Mouse (Mus musculus): ENCODE measurements around the gene 1700022I11Rik. TPM values are rescaled to one million over a fixed set of nuclear protein-coding genes. Genes with fewer than 3 reads are reported as not detected.

The 1700022I11Rik gene
- polyA plus RNA-seq, 1 experiment from 2014 or later: 0.24 TPM

GRCm38 (mm10) chr4:43002756-43003439 is 33.5 kb downstream of the 1700022I11Rik start:
- H3K4me2 ChIP-seq: no peak overlapping the region
- no peak overlapping the region for H3K27ac ChIP-seq (replicated peaks)
- peaks cover 20% of the 10 kb centered on the region for H3K4me1 ChIP-seq (replicated peaks)
- H3K9ac ChIP-seq: no peak overlapping the region
- no peak overlapping the region for H3K4me3 ChIP-seq (replicated peaks)
- H3K27me3 ChIP-seq: no peaks in the 10 kb centered on the region
- 75% methylated on average over 12 of the region's 12 CpGs for WGBS (ENCODE audit: insufficient replicate concordance)
- H3K9me3 ChIP-seq (replicated peaks): no peaks in the 10 kb centered on the region
- peaks cover 25% of the 10 kb centered on the region for H3K36me3 ChIP-seq (replicated peaks)
- ATAC-seq (ENCODE audit: insufficient read depth): no peak

- no peak for ATAC-seq (ENCODE audit: insufficient read depth)
- no peak overlapping the region for H3K27ac ChIP-seq (replicated peaks)
- H3K4me3 ChIP-seq (replicated peaks): no peak overlapping the region
- peaks cover 29% of the 10 kb centered on the region for H3K36me3 ChIP-seq (replicated peaks)
- 75% methylated on average over 3 of the region's 3 CpGs for WGBS (ENCODE audit: insufficient replicate concordance)
- no peak overlapping the region for H3K9ac ChIP-seq
- H3K27me3 ChIP-seq: no peaks in the 10 kb centered on the region
- H3K9me3 ChIP-seq (replicated peaks): no peaks in the 10 kb centered on the region
- H3K4me1 ChIP-seq (replicated peaks): peaks cover 23% of the 10 kb centered on the region
- no peak overlapping the region for H3K4me2 ChIP-seq
Measured at GRCm38 (mm10) chr4:43004951-43005350, 35.5 kb downstream of the 1700022I11Rik start.

GRCm38 (mm10) chr4:43005765-43006164 is 36.4 kb downstream of the 1700022I11Rik start:
- Histone ChIP-seq H3K4me3 (replicated peaks) (no peak overlapping the region), H3K27ac (replicated peaks) (no peak overlapping the region), H3K4me1 (replicated peaks) (peaks cover 24% of the 10 kb centered on the region), H3K9me3 (replicated peaks) (no peaks in the 10 kb centered on the region), H3K4me2 (no peak overlapping the region), H3K27me3 (no peaks in the 10 kb centered on the region), H3K36me3 (replicated peaks) (peaks cover 29% of the 10 kb centered on the region), H3K9ac (no peak overlapping the region)
- ATAC-seq (ENCODE audit: insufficient read depth): no peak
- 52% methylated on average over 2 of the region's 2 CpGs for WGBS (ENCODE audit: insufficient replicate concordance)

DNA sequence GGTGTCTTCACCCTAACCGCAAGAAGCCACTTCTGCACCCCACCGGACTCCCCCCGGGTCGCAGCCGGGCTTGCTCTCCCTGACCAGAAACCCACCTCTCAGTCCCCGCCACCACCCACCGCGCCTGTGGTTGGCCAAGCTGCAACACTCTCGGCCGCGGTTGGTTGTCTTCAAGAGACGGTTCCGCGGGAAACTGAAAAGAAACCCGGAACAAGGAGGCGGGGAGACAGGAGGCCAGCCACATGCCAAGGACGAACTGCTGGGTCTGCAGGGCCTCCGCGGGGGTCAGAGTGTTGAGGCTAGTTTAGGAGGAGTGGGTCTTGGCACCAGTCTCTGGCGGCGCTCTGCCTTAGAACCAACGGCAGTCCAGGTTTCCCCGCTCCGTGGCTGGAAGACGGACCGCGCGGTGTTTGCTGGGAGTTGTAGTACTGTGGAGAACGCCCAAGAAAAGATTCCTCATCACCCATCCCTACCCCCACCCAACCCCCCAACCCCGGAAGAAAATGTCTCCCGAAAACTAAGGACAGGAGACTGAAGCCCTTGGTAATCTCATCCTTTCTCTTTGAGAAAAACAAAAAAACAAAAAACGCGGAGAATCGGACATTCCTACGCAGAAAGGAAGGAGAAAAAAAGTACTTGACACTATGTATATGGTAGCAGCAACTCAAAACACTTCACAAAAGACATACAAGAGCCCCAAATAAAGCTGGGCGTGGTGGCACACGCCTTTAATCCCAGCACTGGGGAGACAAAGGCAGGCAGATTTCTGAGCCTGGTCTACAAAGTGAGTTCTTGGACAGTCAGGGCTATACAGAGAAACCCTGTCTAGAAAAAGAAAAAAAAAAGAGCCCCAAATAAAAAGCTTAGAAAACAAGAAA is 41.0 kb downstream of the 1700022I11Rik start, which contains the start of gene Fancg:
Gene Fancg, minus strand, starts transcription at position 346 of the 878 bp plus-strand sequence.
- no peaks in the 10 kb centered on the region for H3K9me3 ChIP-seq (replicated peaks)
- H3K4me3 ChIP-seq (replicated peaks): peak within 1 kb of the TSS; percentile 80
- 1% methylated on average over 37 of the region's 37 CpGs for WGBS (ENCODE audit: insufficient replicate concordance)
- H3K27me3 ChIP-seq: no peaks in the 10 kb centered on the region
- peaks cover 19% of the 10 kb centered on the region; the same call in 1 of the 2 replicates for H3K36me3 ChIP-seq (replicated peaks)
- peak; percentile 84 for ATAC-seq (ENCODE audit: insufficient read depth)
- peak within 1 kb of the TSS; percentile 73 for H3K27ac ChIP-seq (replicated peaks)
- peak within 1 kb of the TSS; percentile 88 for H3K9ac ChIP-seq
- peak within 1 kb of the TSS; percentile 90 for H3K4me2 ChIP-seq
- H3K4me1 ChIP-seq (replicated peaks): peaks cover 18% of the 10 kb centered on the region

DNA sequence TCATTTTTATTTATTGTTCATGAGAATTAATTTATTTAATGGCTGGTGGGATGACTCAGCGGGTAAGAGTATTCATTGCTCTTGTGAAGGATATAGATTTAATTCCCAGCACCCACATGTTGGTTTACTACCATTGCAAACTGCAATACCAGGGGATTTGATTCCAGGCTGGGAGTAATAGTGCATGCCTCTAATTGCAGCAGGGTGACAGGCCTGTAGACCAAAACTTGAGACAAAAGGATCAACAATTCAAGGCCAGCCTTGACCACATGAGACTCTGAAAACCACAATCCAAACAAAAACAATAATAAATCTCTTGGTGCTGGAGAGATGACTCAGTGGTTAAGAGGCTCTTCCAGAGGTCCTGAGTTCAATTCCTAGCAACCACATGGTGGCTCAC is 42.7 kb downstream of the 1700022I11Rik start:
- no peak overlapping the region for H3K4me2 ChIP-seq
- peaks cover 9% of the 10 kb centered on the region; the same call in 1 of the 2 replicates for H3K36me3 ChIP-seq (replicated peaks)
- ATAC-seq (ENCODE audit: insufficient read depth): no peak
- no peak overlapping the region for H3K9ac ChIP-seq
- H3K9me3 ChIP-seq (replicated peaks): no peaks in the 10 kb centered on the region
- no peak overlapping the region for H3K4me3 ChIP-seq (replicated peaks)
- WGBS (ENCODE audit: insufficient replicate concordance): 87% methylated on average over 1 of the region's 1 CpGs
- H3K27me3 ChIP-seq: no peaks in the 10 kb centered on the region
- peaks cover 18% of the 10 kb centered on the region for H3K4me1 ChIP-seq (replicated peaks)
- H3K27ac ChIP-seq (replicated peaks): no peak overlapping the region

GRCm38 (mm10) chr4:43018156-43018555 is 48.8 kb downstream of the 1700022I11Rik start:
- H3K4me1 ChIP-seq (replicated peaks): peaks cover 11% of the 10 kb centered on the region
- ATAC-seq (ENCODE audit: insufficient read depth): no peak
- H3K4me3 ChIP-seq (replicated peaks): no peak overlapping the region
- no peaks in the 10 kb centered on the region for H3K9me3 ChIP-seq (replicated peaks)
- H3K27me3 ChIP-seq: no peaks in the 10 kb centered on the region
- WGBS (ENCODE audit: insufficient replicate concordance): 87% methylated on average over 4 of the region's 4 CpGs
- H3K27ac ChIP-seq (replicated peaks): no peak overlapping the region
- no peak overlapping the region for H3K4me2 ChIP-seq
- H3K9ac ChIP-seq: no peak overlapping the region
- H3K36me3 ChIP-seq (replicated peaks): peaks cover 64% of the 10 kb centered on the region

- H3K27ac ChIP-seq (replicated peaks): no peak overlapping the region
- ATAC-seq (ENCODE audit: insufficient read depth): no peak
- H3K27me3 ChIP-seq: no peaks in the 10 kb centered on the region
- no peak overlapping the region for H3K4me3 ChIP-seq (replicated peaks)
- H3K4me1 ChIP-seq (replicated peaks): peaks cover 17% of the 10 kb centered on the region
- WGBS (ENCODE audit: insufficient replicate concordance): 80% methylated on average over 10 of the region's 10 CpGs
- H3K9ac ChIP-seq: no peak overlapping the region
- no peaks in the 10 kb centered on the region for H3K9me3 ChIP-seq (replicated peaks)
- H3K4me2 ChIP-seq: no peak overlapping the region
- peaks cover 70% of the 10 kb centered on the region for H3K36me3 ChIP-seq (replicated peaks)
Measured at GRCm38 (mm10) chr4:43019176-43019575, 49.8 kb downstream of the 1700022I11Rik start.

DNA sequence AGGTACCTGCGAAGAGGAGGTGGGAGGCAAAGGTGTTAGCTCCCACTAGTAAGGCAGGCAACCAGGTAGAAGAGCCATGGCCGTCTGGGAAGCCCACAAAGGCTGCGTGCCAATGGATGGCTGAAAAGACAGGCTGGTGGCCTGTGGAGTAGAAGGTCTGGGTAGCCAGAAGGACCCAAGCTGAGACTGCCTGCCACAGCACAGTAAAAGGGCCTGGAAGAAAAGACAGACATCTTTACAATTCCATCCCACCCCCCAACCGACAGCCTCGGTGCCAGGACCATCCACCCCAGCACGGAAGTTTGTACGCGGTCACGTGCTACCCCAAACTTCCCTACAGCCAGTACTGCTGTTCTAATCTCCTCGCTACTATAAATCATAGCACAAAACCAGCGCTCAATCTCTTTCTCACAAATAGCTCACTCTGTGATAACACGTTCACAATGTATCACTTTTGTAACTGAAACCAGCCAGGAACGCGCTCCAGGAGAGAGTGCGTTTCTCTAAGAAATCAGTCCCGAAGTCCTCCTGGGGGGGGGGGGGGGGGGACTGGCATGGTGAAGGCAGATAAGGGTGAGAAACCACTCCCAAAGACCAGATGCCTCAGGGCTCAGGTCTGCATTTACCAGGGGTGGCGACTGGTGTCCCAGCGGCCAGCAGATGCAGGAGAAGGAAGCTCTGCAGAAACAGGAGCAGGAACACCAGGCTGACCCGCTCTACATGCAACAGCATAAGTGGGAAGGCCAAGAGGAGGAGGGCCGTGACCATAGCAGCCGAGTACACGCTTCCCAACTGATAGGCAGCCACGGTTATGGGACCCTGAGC is 50.4 kb downstream of the 1700022I11Rik start:
- ATAC-seq (ENCODE audit: insufficient read depth): no peak; the same call in 1 of the 2 replicates
- Histone ChIP-seq H3K4me1 (replicated peaks) (peaks cover 24% of the 10 kb centered on the region), H3K27me3 (no peaks in the 10 kb centered on the region), H3K36me3 (replicated peaks) (peaks cover 70% of the 10 kb centered on the region), H3K4me3 (replicated peaks) (no peak overlapping the region), H3K9me3 (replicated peaks) (no peaks in the 10 kb centered on the region), H3K4me2 (no peak overlapping the region), H3K27ac (replicated peaks) (no peak overlapping the region), H3K9ac (no peak overlapping the region)
- WGBS (ENCODE audit: insufficient replicate concordance): 56% methylated on average over 23 of the region's 23 CpGs

GRCm38 (mm10) chr4:43020876-43021275 is 51.5 kb downstream of the 1700022I11Rik start:
- Histone ChIP-seq H3K4me3 (replicated peaks) (no peak overlapping the region), H3K9ac (no peak overlapping the region), H3K27ac (replicated peaks) (no peak overlapping the region), H3K4me2 (no peak overlapping the region), H3K36me3 (replicated peaks) (peaks cover 71% of the 10 kb centered on the region), H3K27me3 (no peaks in the 10 kb centered on the region), H3K9me3 (replicated peaks) (no peaks in the 10 kb centered on the region), H3K4me1 (replicated peaks) (peaks cover 30% of the 10 kb centered on the region)
- 87% methylated on average over 16 of the region's 16 CpGs for WGBS (ENCODE audit: insufficient replicate concordance)
- no peak for ATAC-seq (ENCODE audit: insufficient read depth)

DNA sequence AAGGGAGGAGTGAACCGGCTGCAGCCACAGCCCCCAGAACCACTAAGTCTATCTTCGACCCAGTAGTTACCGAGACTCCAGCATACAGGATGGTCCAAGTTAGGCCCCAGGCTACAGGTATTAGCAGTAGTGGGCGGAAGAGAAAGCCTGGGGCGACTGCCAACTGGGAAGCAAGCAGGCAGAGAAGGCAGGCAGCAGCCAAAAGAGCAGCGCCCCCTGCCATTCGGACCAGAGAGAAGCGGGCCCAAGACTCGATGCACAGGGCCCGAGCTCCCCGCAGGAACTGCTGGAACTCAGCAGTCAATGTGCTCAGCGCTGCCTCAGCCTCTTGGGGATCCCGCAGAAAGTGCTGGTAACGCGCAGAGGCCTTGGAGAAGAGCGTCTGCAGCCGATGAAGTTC is 51.9 kb downstream of the 1700022I11Rik start:
- WGBS (ENCODE audit: insufficient replicate concordance): 80% methylated on average over 17 of the region's 17 CpGs
- H3K4me1 ChIP-seq (replicated peaks): peaks cover 30% of the 10 kb centered on the region
- no peak overlapping the region for H3K4me3 ChIP-seq (replicated peaks)
- H3K36me3 ChIP-seq (replicated peaks): peaks cover 74% of the 10 kb centered on the region
- no peak overlapping the region for H3K4me2 ChIP-seq
- no peak overlapping the region for H3K9ac ChIP-seq
- H3K27me3 ChIP-seq: no peaks in the 10 kb centered on the region
- H3K27ac ChIP-seq (replicated peaks): no peak overlapping the region
- no peak for ATAC-seq (ENCODE audit: insufficient read depth)
- no peaks in the 10 kb centered on the region for H3K9me3 ChIP-seq (replicated peaks)
